Mouse (Mus musculus): ENCODE results near the gene Gm12184.

- TF ChIP-seq E2F4 (IDR thresholded peaks at IDR 0.05; ENCODE audit: insufficient read depth), result no peak
- no peak for TF ChIP-seq POLR2AphosphoS2 (IDR thresholded peaks at IDR 0.05; ENCODE audit: insufficient read length, low read depth)
- no peak for TF ChIP-seq TCF12 (IDR thresholded peaks at IDR 0.05; ENCODE audit: insufficient read depth, poor library complexity, severe bottlenecking)
- no peak for TF ChIP-seq POLR2A (IDR thresholded peaks at IDR 0.05; ENCODE audit: insufficient read length, low read depth)
- no peak for TF ChIP-seq MAX (IDR thresholded peaks at IDR 0.05; ENCODE audit: low read depth)
- no peak for TF ChIP-seq USF1 (IDR thresholded peaks at IDR 0.05; ENCODE audit: low read depth)
- no peak for TF ChIP-seq REST (IDR thresholded peaks at IDR 0.05; ENCODE audit: insufficient read depth, insufficient read length)
These were observed 2.9 kb downstream of the Gm12184 start for GRCm38 (mm10) chr11:48823536-48823972.

All from myocyte (in vitro differentiated cells).